Mouse (Mus musculus) granulocyte monocyte progenitor cell, adult 5-6 weeks (primary cell): ENCODE data around the gene Mab21l1. TPM values are rescaled to one million over a fixed set of nuclear protein-coding genes. Genes with fewer than 3 reads are reported as not detected.
A peak's percentile ranks its signal among the peaks of the same experiment; 100 is the strongest.

ENCODE experiments used
- ATAC-seq: replicated peaks from 2 replicates; pipeline ENCODE4 v1.8.0; 2016; ENCODE audit warnings: mild to moderate bottlenecking, moderate TSS enrichment, inconsistent platforms; ENCODE audit not compliant: poor library complexity, severe bottlenecking
- total RNA-seq, 2 experiments: library from RNA; stranded (forward) in 1 of 2; stranded (reverse) in 1 of 2; fragments of 200-712, 200-1000 nt in 1 of 2; fragments of >200 nt in 1 of 2; fragmentation: Nextera tagmentation in 1 of 2; gene quantifications; 2 replicates each; pipeline ENCODE4 v1.2.3; 2014 to 2017

Mab21l1 gene
- total RNA-seq, 2 experiments from 2014 or later = 0.10 TPM; not detected in 1

- no peak for ATAC-seq
These were observed 4.8 kb upstream of the Mab21l1 start for GRCm38 (mm10) chr3:55777501-55777900.

- no peak for ATAC-seq
These were observed 3.3 kb upstream of the Mab21l1 start for GRCm38 (mm10) chr3:55778764-55779730.

GRCm38 (mm10) chr3:55780120-55781070, 1.9 kb upstream of the Mab21l1 start:
- peak; percentile 36 for ATAC-seq

- no peak for ATAC-seq
These were observed 768 bp upstream of the Mab21l1 start for GRCm38 (mm10) chr3:55781429-55782055.

GRCm38 (mm10) chr3:55782771-55783170, 461 bp downstream of the Mab21l1 start:
- ATAC-seq = peak; percentile 24

- ATAC-seq = peak; percentile 14
These were observed 1.1 kb downstream of the Mab21l1 start for GRCm38 (mm10) chr3:55783171-55784081.

GRCm38 (mm10) chr3:55784101-55784500, 1.8 kb downstream of the Mab21l1 start:
- no peak for ATAC-seq

- no peak for ATAC-seq
These were observed 3.1 kb downstream of the Mab21l1 start for GRCm38 (mm10) chr3:55785266-55785980.

- ATAC-seq = no peak
These were observed 3.8 kb downstream of the Mab21l1 start for GRCm38 (mm10) chr3:55785981-55786725.

- no peak for ATAC-seq
These were observed 4.7 kb downstream of the Mab21l1 start for GRCm38 (mm10) chr3:55786835-55787486.

GRCm38 (mm10) chr3:55787487-55788213, 5.3 kb downstream of the Mab21l1 start:
- ATAC-seq = peak; percentile 29

- no peak for ATAC-seq
These were observed 5.9 kb downstream of the Mab21l1 start for GRCm38 (mm10) chr3:55788214-55788586.

- ATAC-seq = no peak
These were observed 6.4 kb downstream of the Mab21l1 start for GRCm38 (mm10) chr3:55788621-55789201.

GRCm38 (mm10) chr3:55789856-55790255, 7.5 kb downstream of the Mab21l1 start:
- peak; percentile 52 for ATAC-seq

- peak; percentile 59 for ATAC-seq
These were observed 8.3 kb downstream of the Mab21l1 start for GRCm38 (mm10) chr3:55790609-55791008.

GRCm38 (mm10) chr3:55792251-55792650, 9.9 kb downstream of the Mab21l1 start:
- ATAC-seq = no peak
